Mouse (Mus musculus) G1E (cell line): Measurements from ENCODE around the gene Glp2r.

Experiments used
- CTCF ChIP-seq: IDR thresholded peaks from 2 replicates; pipeline ENCODE4 v1.5.1; 2012; ENCODE audit warnings: low read depth, low read length, inconsistent platforms, mixed read lengths
- GATA1 ChIP-seq: IDR thresholded peaks from 2 replicates; pipeline ENCODE4 v1.6.1; 2012; ENCODE audit warnings: borderline replicate concordance, low read length, inconsistent platforms, mixed read lengths
- POLR2AphosphoS5 ChIP-seq: IDR thresholded peaks from 2 replicates; pipeline ENCODE4 v1.6.1; 2012; ENCODE audit warnings: low read depth, low read length, inconsistent platforms; ENCODE audit not compliant: insufficient replicate concordance

GRCm38 (mm10) chr11:67642421-67642820 is 128.5 kb downstream of the Glp2r start:
- TF ChIP-seq POLR2AphosphoS5, result no peak
- TF ChIP-seq CTCF, result no peak
- no peak for TF ChIP-seq GATA1
